Mouse (Mus musculus): ENCODE measurements around the gene Pgls.
A peak's percentile ranks its signal among the peaks of the same experiment; 100 is the strongest.

The Pgls gene

GRCm38 (mm10) chr8:71598841-71599240 is 6.9 kb downstream of the Pgls start:
- DNase-seq (ENCODE audit: low spot score in 2 of 2): no peak

DNA sequence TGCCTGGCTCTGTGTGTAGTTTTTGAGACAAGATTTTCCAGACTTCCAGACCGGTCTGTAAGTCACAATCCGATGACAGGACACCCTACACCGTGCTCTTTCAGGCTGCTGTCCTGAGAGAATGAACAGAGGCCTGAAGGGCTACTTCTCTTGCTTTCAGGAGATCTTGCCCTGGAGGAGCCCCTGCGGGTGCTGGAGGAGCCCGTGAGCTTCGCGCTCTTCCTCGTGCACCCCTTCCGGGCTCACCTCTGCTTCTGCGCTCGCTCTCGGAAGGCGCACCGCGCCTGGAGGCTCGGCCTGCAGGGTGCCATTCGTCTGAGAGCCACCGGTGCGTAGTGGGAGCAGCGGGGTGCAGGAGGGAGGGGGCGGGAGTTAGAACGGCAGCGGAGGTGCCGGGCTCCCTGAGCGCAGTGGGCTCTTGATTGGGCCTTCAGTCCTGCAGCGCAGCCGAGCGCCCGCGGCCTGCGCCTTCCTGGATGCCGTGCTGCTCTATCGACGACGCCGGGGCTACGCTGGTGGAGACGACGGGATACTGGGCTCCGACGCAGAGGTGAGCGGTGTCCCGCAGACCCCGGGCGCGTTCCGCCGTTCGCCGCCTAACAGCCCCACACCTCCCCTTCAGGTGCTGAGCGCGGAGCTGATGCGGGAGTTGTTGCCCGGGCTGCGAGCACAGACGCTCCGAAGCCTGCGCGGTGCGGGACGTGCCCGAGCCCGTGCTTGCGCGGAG is 10.1 kb downstream of the Pgls start:
- peak in 1 of 2 experiments; percentile 21 for DNase-seq (ENCODE audit: low spot score in 2 of 2)

DNA sequence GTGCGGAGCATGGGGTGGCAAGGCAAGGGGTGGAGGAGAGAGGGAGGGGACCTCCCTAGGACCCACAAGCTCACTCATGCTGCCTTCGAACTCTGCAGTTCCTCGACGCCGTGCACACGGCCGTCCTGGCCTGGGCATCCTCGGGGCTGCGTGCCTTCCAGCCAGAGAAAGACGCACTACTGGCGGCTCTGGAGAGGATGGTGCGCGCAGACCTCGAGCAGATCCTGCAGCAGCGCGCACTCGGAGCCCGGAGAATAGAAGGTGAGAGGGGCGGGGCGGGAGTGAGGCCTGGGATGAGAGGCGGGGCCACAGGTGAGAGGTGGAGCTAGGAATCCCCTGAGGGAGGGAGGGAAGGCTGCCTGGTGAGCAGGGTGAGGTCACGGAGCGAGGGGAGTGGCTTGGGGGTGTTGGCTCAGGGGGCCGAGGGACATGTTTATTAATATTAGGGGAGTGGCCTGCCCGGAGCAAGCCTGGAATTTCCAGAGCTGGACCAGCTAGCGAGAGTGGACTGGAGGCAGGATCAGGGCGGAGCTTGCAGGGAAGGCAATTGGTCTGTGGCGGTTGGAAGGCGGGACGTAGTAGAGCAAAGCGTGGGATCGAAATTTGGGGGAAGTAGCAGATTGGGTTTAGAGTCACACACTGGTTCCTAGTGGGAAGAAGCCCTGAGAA is 10.8 kb downstream of the Pgls start:
- no peak for DNase-seq (ENCODE audit: low spot score in 2 of 2)

GRCm38 (mm10) chr8:71604021-71604420 is 12.0 kb downstream of the Pgls start:
- DNase-seq (ENCODE audit: low spot score in 2 of 2): no peak

GRCm38 (mm10) chr8:71610822-71611651 is 19.1 kb downstream of the Pgls start, which contains the start of gene Colgalt1:
Gene Colgalt1 (plus strand): TSS chr8:71610998.
- DNase-seq (ENCODE audit: low spot score in 2 of 2): peak; percentile 99

- DNase-seq (ENCODE audit: low spot score in 2 of 2): no peak
Observed at GRCm38 (mm10) chr8:71612141-71612540, 20.2 kb downstream of the Pgls start.

DNA sequence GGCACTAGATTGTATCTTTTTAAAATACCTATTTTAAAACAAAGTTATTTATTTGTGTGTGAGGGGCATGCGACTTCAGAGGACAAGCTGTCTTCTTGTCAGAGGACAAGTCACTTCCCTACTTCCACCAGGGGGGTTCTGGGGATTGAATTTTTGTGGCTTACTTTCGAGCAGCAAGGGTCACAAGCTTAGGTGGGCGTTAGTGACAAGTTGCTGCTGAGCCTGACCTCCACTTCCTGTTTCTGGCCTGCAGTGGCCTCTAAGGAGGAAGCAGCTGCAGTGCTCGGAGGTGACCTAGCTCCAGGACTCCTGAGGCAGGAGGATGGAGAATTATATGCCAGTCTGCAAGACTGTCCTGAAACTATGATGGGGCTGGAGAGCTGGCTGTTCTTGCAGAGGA is 21.4 kb downstream of the Pgls start:
- DNase-seq (ENCODE audit: low spot score in 2 of 2): peak; percentile 49 to 62

- no peak for DNase-seq (ENCODE audit: low spot score in 2 of 2)
Observed at GRCm38 (mm10) chr8:71619786-71620185, 27.8 kb downstream of the Pgls start.

- DNase-seq (ENCODE audit: low spot score in 2 of 2): peak in 1 of 2 experiments; percentile 31
Observed at GRCm38 (mm10) chr8:71625088-71625487, 33.1 kb downstream of the Pgls start.

DNA sequence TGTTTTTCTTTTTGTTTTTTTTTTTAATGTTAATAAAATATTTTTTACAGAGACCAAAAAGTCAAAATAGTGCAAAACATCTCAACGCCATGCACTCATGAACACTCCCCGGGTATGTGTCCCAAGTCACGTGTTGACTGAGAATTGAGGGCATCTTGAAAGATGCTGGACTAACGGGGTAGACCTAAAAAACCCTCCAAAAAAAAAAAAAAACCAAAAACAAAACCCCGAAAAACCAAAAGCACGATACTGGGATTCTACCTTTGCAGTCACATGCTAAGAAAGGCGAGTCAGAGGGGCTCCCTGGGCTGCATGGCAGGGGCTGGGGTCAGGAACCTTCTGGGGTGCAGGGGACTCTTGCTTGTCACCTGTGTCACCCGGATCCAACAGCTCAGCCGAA is 34.8 kb downstream of the Pgls start:
- no peak for DNase-seq (ENCODE audit: low spot score in 2 of 2)

- no peak for DNase-seq (ENCODE audit: low spot score in 2 of 2)
Observed at GRCm38 (mm10) chr8:71627265-71628099, 35.5 kb downstream of the Pgls start.

- DNase-seq (ENCODE audit: low spot score in 2 of 2): no peak
Observed at GRCm38 (mm10) chr8:71628396-71629095, 36.6 kb downstream of the Pgls start.

GRCm38 (mm10) chr8:71629096-71629697 is 37.2 kb downstream of the Pgls start:
- DNase-seq (ENCODE audit: low spot score in 2 of 2): peak; percentile 88 to 93

GRCm38 (mm10) chr8:71629781-71630212 is 37.8 kb downstream of the Pgls start:
- DNase-seq (ENCODE audit: low spot score in 2 of 2): peak in 1 of 2 experiments; percentile 30

DNA sequence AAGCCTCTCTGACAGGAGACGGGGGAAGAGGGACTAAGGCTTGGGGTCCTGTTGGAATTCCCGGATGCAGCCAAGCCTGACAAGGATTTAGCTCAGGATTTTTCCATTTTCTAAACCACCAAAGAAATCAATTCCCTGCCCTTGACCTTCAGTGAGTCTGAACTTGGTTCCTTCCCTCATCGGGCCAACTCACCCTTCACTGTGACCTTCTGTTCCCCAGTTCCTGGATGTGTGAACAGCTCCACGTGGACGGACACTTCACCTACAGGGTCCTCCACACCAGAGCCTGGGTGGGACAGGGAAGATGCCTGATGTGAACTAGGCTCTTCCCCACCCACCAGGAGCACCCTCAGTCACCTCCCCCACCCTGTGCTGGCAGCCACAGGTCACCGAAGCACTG is 38.8 kb downstream of the Pgls start:
- DNase-seq (ENCODE audit: low spot score in 2 of 2): no peak

GRCm38 (mm10) chr8:71631897-71632296 is 39.9 kb downstream of the Pgls start:
- DNase-seq (ENCODE audit: low spot score in 2 of 2): no peak

GRCm38 (mm10) chr8:71633164-71633563 is 41.2 kb downstream of the Pgls start:
- DNase-seq (ENCODE audit: low spot score in 2 of 2): peak; percentile 42 to 74

GRCm38 (mm10) chr8:71633981-71634667 is 42.1 kb downstream of the Pgls start:
- DNase-seq (ENCODE audit: low spot score in 2 of 2): peak in 1 of 2 experiments; percentile 60
